Mouse (Mus musculus) bone marrow, adult 2 months (tissue): Measurements from ENCODE around the gene Phgr1. TPM values are rescaled to one million over a fixed set of nuclear protein-coding genes. Genes with fewer than 3 reads are reported as not detected.

Experiments used
- H3K27ac ChIP-seq: fragments of 200-500 bp; 2 replicates; pipeline ENCODE4 v1.5.1; 2012; ENCODE audit warnings: low read depth, mild to moderate bottlenecking, control low read depth, inconsistent platforms, low read length; ENCODE audit not compliant: control insufficient read depth, poor library complexity, insufficient read depth
- H3K4me1 ChIP-seq: fragments of 200-500 bp; 2 replicates; pipeline ENCODE4 v1.6.1; 2011; ENCODE audit warnings: low read length; ENCODE audit not compliant: control insufficient read depth, insufficient read depth
- H3K4me3 ChIP-seq: fragments of 200-500 bp; replicated peaks from 2 replicates; pipeline ENCODE3; 2011; ENCODE audit warnings: mild to moderate bottlenecking, low read depth, low read length, control low read depth; ENCODE audit not compliant: control insufficient read depth
- CTCF ChIP-seq: fragments of 200-500 bp; IDR thresholded peaks from 2 replicates; pipeline ENCODE4 v1.5.1; 2011; ENCODE audit warnings: low read length, control low read depth; ENCODE audit not compliant: control insufficient read depth, insufficient read depth
- POLR2A ChIP-seq: fragments of 200-500 bp; IDR thresholded peaks from 2 replicates; pipeline ENCODE4 v1.6.1; 2011; ENCODE audit warnings: low read depth, mild to moderate bottlenecking, control low read depth, low read length, borderline replicate concordance; ENCODE audit not compliant: control insufficient read depth
- WGBS: fragments of 180-500 bp; shearing (Covaris S2); methylation state at CpG from one replicate; pipeline ENCODE4 v1.1.7; 2018; 5-methylcytosine and 5-hydroxymethylcytosine counted together
- polyA plus RNA-seq: library from polyadenylated mRNA; stranded (reverse); fragments of >200 nt; gene quantifications from 2 replicates; pipeline ENCODE4 v1.2.4, GENCODE M21; 2011; ENCODE audit warnings: low replicate concordance; ENCODE audit not compliant: missing spikeins, insufficient read depth, insufficient read length

Phgr1 gene
- polyA plus RNA-seq, 1 experiment, result not detected

GRCm38 (mm10) chr2:118805137-118805536 lies 32.6 kb downstream of the Phgr1 start:
- 33% methylated on average over 3 of the region's 3 CpGs for WGBS
- Histone ChIP-seq H3K4me1 (no peaks in the 10 kb centered on the region; the same call in 1 of the 2 replicates), H3K27ac (no peak overlapping the region), H3K4me3 (no peak overlapping the region)
- TF ChIP-seq CTCF (no peak), POLR2A (no peak)

- WGBS, result 54% methylated on average over 3 of the region's 3 CpGs
- TF ChIP-seq POLR2A (no peak), CTCF (no peak)
- no peak overlapping the region for H3K4me3 ChIP-seq
- no peak overlapping the region for H3K27ac ChIP-seq
- no peaks in the 10 kb centered on the region; the same call in 1 of the 2 replicates for H3K4me1 ChIP-seq
Measured at GRCm38 (mm10) chr2:118805756-118806155, 33.2 kb downstream of the Phgr1 start.

- Histone ChIP-seq H3K27ac (no peak overlapping the region), H3K4me1 (no peaks in the 10 kb centered on the region; the same call in 1 of the 2 replicates), H3K4me3 (no peak overlapping the region)
- TF ChIP-seq POLR2A, result no peak
- TF ChIP-seq CTCF, result no peak
- 69% methylated on average over 4 of the region's 4 CpGs for WGBS
Measured at GRCm38 (mm10) chr2:118806860-118807259, 34.3 kb downstream of the Phgr1 start.

DNA sequence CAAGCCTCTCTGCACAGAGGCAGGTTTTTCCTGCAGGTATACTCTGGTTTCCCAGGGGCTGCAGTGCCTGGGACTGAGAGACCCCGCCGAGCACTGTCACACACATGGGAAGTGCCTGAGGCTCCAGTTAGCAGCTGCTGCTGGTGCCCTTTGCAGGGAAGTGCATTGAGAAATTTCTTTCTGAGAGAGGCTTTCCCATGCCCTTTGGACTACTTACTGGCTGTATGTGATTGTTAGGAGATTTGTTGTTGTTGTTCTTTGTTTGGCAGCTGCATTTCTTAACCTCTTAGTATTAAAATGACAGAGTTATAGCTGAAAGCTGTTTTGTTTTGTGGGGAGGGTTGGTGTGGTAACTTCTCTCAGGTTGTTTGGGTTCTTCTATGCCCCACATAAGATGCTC lies 38.3 kb downstream of the Phgr1 start:
- 80% methylated on average over 2 of the region's 2 CpGs for WGBS

DNA sequence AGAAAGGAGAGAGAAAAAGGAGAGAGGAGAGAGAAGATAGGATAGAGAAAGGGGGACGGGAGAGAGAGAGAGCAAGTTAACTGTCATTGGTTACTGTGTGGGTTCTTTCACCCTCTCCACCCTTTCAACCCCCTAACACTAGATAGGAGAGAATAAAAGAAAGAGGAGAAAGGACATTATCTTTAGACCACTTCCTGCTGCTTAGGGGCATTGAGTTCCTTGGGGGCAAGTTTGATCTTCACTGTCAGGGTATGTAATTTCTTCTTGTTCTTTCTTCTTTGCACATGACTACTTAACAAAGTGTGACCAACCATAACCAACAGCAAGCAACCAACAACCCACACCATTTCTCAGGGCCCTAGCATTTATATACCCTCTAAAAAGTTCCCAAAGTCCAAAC lies 40.2 kb downstream of the Phgr1 start:
- WGBS, result 57% methylated on average over 1 of the region's 1 CpGs
- no peak overlapping the region for H3K27ac ChIP-seq
- no peak for TF ChIP-seq POLR2A
- no peak for TF ChIP-seq CTCF
- H3K4me1 ChIP-seq, result peaks cover 2% of the 10 kb centered on the region; the same call in 1 of the 2 replicates
- no peak overlapping the region for H3K4me3 ChIP-seq

More for the DNA sequence above, 38.3 kb downstream of the Phgr1 start:
- Histone ChIP-seq H3K4me1 (peaks cover 2% of the 10 kb centered on the region; the same call in 1 of the 2 replicates), H3K4me3 (no peak overlapping the region), H3K27ac (no peak overlapping the region)
- TF ChIP-seq CTCF, result no peak
- TF ChIP-seq POLR2A, result no peak

DNA sequence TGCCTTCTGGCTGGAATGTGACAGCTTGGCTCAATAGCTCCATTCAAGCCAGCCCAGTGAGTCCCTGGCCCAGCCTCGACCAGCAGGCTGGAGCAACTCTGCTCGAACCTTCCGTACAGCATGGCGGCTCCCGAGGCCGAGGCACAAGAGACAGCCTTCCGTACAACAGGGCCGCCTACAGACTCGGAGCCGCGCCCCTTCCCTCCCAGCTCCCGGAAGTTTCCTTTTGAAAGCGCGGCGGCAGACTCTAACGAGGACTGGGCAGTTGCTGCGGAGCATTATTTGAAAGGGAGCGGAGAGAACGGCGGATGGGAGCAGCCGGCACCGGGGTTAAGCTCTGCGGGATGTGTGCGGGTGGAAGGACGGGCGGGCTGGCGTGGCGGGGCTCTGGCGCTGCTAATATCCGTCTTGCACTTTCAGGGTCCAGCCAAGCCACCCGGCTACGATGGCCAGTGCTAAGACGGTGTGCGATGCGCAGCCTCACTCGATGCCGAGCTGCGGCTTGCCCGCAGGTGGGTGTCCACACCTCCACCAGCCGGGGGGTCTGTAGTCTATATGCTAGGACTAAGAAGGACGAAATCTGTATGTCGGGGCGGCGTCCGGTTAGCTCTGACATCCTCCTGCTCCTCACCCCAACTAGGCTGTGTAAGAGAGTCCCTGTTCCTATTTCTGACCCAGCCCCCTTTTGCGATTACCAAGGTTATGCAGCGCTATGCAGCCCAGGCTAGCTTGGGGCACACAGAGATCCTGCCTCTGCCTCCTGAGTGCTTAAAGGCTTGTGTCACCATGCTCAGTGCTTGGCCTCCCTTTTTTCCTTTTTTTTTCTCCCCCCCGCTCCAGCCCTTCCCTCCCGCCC lies 41.6 kb downstream of the Phgr1 start, which contains the start of gene Knstrn:
TSS of gene Knstrn (plus strand) at position 23 of the 856 bp plus-strand sequence.
- peak within 1 kb of the TSS; percentile 90 for H3K4me3 ChIP-seq
- TF ChIP-seq POLR2A (peak; percentile 48; the same call in 1 of the 2 replicates), CTCF (no peak)
- H3K27ac ChIP-seq, result peak within 1 kb of the TSS; percentile 68
- H3K4me1 ChIP-seq, result peaks cover 2% of the 10 kb centered on the region; the same call in 1 of the 2 replicates
- WGBS, result 1% methylated on average over 49 of the region's 49 CpGs

DNA sequence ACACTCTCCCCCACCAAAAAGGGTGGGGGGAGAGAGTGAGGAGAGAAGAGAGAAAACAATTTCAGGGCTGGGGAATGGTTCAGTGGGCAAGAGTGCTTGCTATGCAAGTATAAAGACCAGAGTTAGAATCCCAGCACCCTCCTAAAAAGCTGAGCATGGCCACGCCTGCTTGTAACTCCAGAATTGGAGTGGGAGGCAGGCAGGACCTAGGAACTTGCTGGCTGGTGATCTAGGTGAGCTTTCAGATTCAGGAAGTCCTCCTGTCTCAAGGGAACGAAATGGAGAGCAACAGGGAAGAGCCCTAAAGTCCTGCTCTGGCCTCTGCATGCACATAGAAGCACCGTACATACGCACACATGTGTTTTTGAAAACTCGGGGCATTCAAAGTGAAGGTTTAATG lies 50.2 kb downstream of the Phgr1 start:
- TF ChIP-seq POLR2A, result no peak
- no peak for TF ChIP-seq CTCF
- Histone ChIP-seq H3K27ac (no peak overlapping the region), H3K4me3 (no peak overlapping the region), H3K4me1 (no peaks in the 10 kb centered on the region)
- WGBS, result 86% methylated on average over 5 of the region's 5 CpGs

DNA sequence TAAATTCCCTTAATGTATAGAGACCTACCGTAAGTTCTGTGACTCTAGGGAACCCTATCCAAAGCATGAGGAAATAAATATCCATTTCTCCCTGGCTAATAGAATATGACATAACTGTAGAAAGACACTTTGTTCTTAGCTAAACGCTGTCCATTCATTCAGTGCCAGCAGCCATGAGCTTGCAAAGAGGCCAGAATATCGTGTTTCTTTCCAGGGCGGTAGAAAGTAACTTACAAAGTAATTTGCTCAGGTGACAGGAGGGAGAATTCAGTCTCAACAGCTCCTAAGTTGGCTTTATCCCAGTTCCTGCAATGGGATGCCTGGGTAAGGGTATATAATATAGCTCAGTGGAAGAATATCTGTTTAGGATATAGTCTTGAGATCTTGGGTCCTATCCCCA lies 51.8 kb downstream of the Phgr1 start:
- no peak overlapping the region for H3K27ac ChIP-seq
- no peaks in the 10 kb centered on the region for H3K4me1 ChIP-seq
- WGBS, result 94% methylated on average over 4 of the region's 4 CpGs
- H3K4me3 ChIP-seq, result no peak overlapping the region
- no peak for TF ChIP-seq CTCF

Other genes starting within 250 kb of the Phgr1 start
- gene Bmf, start 223.1 kb upstream of the Phgr1 start, polyA plus RNA-seq, result 7.3 and 8.8 TPM in 2 replicates
- 35.3 and 44.1 TPM in 2 replicates for gene Bub1b, start 174.6 kb upstream of the Phgr1 start, polyA plus RNA-seq
- gene Pak6, start 109.5 kb upstream of the Phgr1 start, polyA plus RNA-seq, result not detected in 2 replicates
- 0.92 TPM in 1 of 2 replicates, not detected in the other for gene Ankrd63, start 68.8 kb upstream of the Phgr1 start, polyA plus RNA-seq
- gene Plcb2, start 44.3 kb upstream of the Phgr1 start, polyA plus RNA-seq, result 33.7 and 84.6 TPM in 2 replicates
- gene Inafm2, start 27.0 kb upstream of the Phgr1 start, polyA plus RNA-seq, result 16.0 and 28.5 TPM in 2 replicates
- 2.2 and 3.5 TPM in 2 replicates for gene Ccdc9b, start 10.1 kb upstream of the Phgr1 start, polyA plus RNA-seq
- gene Disp2, start 7.0 kb downstream of the Phgr1 start, polyA plus RNA-seq, result not detected in 2 replicates
- 101 and 133 TPM in 2 replicates for gene Knstrn, start 41.2 kb downstream of the Phgr1 start, polyA plus RNA-seq
- 16.0 and 19.9 TPM in 2 replicates for gene Ivd, start 89.2 kb downstream of the Phgr1 start, polyA plus RNA-seq
- gene Bahd1, start 127.6 kb downstream of the Phgr1 start, polyA plus RNA-seq, result 6.6 and 8.7 TPM in 2 replicates
- 1.1 and 2.3 TPM in 2 replicates for gene Chst14, start 153.7 kb downstream of the Phgr1 start, polyA plus RNA-seq